Mouse (Mus musculus): ENCODE results near the gene Zdhhc13. TPM values are rescaled to one million over a fixed set of nuclear protein-coding genes. Genes with fewer than 3 reads are reported as not detected.

Zdhhc13 gene
- total RNA-seq, 2 experiments from 2014 or later: 28.1 to 28.5 TPM

DNA sequence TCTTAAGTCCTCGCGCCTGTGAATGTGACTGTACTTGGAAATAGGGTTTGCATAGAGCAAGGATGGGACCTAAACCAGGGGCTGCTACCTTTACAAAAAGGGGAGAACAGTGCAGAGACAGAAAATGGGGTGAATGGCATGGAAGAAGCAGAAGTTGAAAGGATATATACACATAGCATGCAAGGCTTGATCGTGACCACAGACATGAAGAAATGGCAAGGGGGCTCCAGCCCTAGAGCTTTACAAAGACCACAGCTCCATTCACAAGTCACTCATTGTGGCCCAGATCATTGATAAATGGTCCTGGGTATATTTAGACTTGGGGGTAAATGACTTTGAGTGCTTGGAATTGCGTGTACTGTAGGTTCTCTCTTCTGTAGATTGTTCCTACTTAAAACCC is 6.4 kb upstream of the Zdhhc13 start:
- DNase-seq (ENCODE audit: low spot score in 2 of 2): no peak

- DNase-seq (ENCODE audit: low spot score in 2 of 2): no peak
Observed at GRCm38 (mm10) chr7:48784773-48785523, 3.9 kb upstream of the Zdhhc13 start.

- DNase-seq (ENCODE audit: low spot score in 2 of 2): peak in 1 of 2 experiments; percentile 33
Observed at GRCm38 (mm10) chr7:48788348-48788747, 455 bp upstream of the Zdhhc13 start.

DNA sequence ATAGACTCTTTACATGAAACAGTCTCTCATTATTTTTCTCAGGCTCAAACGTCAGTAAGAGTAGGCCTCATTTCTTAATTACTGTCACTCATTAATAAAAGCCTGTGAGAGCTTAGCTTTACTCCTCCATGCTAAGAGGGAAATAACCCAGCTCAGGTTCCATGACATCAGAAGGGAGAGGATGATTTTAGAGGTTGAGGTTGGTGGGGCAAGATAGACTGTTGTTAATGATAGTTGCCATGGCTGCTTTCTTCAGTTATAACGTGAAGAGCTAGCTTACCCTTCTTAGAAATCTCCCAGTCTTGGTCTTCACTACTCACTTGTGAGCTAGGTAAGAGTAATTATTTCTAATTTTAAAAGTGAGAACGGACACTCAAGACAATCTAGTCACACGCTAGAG is 1.3 kb downstream of the Zdhhc13 start:
- DNase-seq (ENCODE audit: low spot score in 2 of 2): no peak

DNA sequence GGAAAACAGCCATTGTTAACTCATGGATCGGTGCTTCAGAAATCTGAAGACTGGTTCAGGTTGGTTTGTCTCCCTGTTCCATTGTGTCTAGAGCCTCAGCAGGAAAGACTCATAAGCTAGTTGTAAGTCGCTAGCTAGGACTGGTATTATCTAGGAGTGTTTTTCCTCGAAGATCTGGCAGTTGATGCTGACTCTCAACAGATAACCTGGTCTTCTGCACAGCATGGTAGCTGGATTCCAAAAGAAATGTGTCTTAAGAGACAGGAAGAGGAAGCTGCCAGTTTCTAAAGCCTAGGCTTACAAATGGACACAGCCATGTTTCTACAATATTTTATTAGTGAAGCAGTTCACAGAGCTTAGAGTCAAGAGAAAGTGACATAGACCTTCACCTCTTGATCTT is 2.6 kb downstream of the Zdhhc13 start:
- no peak for DNase-seq (ENCODE audit: low spot score in 2 of 2)

DNA sequence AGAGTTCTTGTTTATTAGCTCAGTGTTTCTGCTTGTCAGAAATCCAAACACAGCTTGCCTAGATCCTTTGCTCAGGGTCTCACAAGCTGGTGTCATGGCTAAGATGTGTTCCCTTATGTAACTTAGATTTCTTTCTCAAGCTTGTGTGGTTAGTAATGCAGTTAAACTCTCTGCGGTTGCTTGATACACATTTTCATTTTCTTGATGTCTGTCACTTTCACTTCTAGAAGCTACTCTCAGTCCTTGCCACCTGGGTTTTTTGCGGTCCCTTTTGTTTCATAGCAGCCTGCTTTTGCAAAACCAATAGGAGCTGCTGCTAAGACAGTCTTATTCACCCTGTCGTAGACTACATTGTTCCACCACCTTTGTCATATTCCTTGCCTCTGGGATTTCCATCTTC is 6.3 kb downstream of the Zdhhc13 start:
- no peak for DNase-seq (ENCODE audit: low spot score in 2 of 2)

- no peak for DNase-seq (ENCODE audit: low spot score in 2 of 2)
Observed at GRCm38 (mm10) chr7:48803381-48803780, 14.6 kb downstream of the Zdhhc13 start.

DNA sequence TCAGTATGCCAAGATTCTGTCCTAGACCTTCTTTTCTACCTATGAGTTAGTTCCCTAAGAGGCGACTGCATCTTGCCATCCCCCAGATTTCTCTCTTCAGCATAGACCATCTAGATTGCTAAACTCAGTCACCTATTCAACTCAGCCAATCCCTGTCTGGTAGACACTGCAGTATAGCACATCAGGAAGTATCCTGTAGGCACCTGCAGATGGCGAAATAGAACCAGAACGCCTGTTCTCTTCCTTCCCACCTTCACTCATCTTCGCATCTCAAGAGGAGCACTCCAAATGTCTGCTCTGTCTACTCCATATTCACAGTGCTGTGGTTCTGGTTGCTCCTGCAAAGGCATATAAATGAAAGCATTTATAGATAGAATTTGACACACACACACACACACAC is 17.8 kb downstream of the Zdhhc13 start:
- no peak for DNase-seq (ENCODE audit: low spot score in 2 of 2)

DNA sequence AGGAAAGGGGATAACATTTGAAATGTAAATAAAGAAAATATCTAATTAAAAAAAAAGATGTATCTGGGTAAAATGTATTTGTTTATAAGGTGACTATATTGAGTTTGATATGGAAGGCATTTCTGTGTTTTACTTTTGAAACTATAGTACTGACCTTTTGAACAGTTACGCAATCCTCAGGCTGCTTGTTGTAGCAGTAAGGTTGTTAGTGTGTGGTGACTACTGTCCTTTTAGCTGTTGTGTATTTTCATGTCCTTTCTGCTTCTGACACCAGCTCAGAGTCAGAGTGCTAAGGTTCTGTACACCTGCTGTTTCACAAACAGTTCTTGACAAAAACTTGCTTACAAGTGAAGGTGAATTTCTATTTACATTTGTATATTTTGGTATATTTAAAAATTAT is 21.8 kb downstream of the Zdhhc13 start:
- no peak for DNase-seq (ENCODE audit: low spot score in 2 of 2)

- no peak for DNase-seq (ENCODE audit: low spot score in 2 of 2)
Observed at GRCm38 (mm10) chr7:48812358-48812757, 23.6 kb downstream of the Zdhhc13 start.

DNA sequence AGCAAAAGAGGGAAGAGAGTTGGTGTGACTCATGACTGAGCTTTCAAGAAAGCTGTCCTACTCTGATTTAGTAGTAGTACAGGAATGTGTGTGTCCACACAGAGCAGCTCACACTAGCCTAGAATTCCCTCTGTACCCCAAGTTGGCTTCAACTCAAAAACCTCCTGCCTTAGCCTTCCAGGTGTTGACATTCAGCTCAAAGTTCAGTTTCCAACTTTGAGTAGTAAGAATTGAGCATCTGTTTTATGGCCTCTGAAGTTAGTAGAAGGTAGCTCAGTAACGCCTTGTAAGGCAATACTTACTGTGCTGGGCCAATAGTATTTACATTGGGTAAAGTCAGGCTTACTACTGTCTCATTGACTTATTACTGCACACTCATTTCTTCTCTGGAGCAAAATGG is 24.8 kb downstream of the Zdhhc13 start:
- DNase-seq (ENCODE audit: low spot score in 2 of 2): no peak

- DNase-seq (ENCODE audit: low spot score in 2 of 2): no peak
Observed at GRCm38 (mm10) chr7:48821654-48822053, 32.9 kb downstream of the Zdhhc13 start.

GRCm38 (mm10) chr7:48823621-48824020 is 34.8 kb downstream of the Zdhhc13 start:
- no peak for DNase-seq (ENCODE audit: low spot score in 2 of 2)

DNA sequence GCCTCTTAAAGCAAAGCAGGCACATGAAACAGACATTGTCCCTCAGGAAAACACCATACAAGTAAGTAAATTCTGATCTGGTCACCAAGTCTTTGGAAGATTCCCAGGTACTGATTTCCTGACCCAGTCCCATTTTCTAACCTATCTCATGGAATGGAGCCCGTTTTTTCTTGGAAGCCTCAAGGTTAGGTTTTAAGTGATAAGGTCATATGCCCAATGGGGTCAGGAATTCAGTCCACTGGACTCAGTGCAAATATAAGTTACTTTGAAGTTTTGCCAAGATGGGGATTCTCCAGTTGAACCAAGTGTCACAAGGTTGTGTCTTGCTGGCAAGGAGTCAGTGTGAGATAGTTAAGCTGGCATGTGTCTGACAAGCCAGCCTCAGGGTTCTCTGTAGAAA is 35.9 kb downstream of the Zdhhc13 start:
- DNase-seq (ENCODE audit: low spot score in 2 of 2): no peak

DNA sequence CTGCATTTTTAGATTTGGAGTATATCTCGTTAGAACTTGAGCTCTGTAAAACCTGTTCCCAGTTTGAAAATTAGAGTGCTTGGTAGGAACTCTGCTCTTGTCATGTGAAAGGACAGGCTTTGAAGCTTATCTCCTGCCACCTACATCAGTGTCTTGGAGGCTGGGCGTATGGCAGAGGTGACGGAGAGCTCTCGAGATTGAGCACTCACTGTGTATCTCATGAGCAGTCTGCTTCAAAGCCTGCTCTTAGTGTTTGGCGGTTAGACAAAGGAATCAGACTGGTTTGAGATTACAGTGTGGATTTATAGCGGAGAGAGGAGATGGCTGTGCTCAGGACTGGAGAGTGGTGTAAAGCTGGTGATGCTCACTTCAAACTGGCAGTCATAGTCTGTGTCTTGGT is 36.4 kb downstream of the Zdhhc13 start:
- DNase-seq (ENCODE audit: low spot score in 2 of 2): no peak

GRCm38 (mm10) chr7:48829177-48829910 is 40.5 kb downstream of the Zdhhc13 start:
- no peak for DNase-seq (ENCODE audit: low spot score in 2 of 2)

DNA sequence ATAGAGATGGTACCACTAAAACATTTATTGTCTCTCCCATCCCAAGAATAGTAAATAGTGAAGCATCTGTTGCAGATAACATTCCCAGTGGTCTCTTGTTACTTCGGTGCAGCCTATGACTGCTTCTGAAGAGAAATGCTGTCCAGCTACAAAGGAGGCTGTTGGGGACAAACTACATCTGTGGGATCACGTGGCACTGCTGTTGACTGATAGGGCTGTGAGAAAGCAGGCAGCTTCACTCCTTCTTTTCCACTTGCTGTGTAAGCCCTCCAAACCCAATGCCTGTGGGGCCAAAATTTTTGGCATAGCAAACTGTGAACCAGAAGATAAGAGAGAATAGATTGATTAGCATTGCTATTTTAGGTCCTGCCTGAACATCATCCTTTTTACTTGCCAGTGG is 41.6 kb downstream of the Zdhhc13 start:
- no peak for DNase-seq (ENCODE audit: low spot score in 2 of 2)

GRCm38 (mm10) chr7:48832735-48833134 is 43.9 kb downstream of the Zdhhc13 start:
- no peak for DNase-seq (ENCODE audit: low spot score in 2 of 2)

DNA sequence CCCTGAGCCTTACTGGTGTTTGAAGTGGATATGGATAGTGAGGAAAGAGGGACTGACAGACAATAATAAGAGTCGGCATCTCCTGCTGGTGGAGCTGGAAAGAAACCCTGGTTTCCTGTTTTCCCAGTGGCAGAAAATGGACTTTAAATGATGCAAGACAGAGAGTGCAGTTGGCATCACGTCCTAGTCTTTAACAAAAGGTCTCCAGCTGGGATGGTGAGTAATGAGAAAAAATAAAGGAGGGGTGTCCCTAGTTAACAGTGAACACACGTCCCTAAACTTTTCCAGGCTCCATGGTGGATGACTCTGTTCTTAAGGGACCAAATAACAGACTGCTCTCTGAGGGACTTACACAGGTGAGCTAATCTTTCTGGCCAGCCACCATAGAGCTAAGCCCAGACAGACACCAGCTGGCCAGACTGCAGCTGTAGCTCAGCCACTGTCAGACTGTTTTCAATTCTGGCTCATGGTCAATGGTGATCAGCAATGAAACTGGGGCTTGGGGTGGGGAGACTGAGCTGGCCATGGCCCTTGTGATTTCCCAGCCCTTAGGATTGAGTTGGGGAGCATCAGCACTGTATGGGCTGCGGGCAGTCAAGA is 45.7 kb downstream of the Zdhhc13 start:
- DNase-seq (ENCODE audit: low spot score in 2 of 2): no peak

GRCm38 (mm10) chr7:48834989-48835626 is 46.3 kb downstream of the Zdhhc13 start:
- no peak for DNase-seq (ENCODE audit: low spot score in 2 of 2)

- no peak for DNase-seq (ENCODE audit: low spot score in 2 of 2)
Observed at GRCm38 (mm10) chr7:48836949-48837348, 48.1 kb downstream of the Zdhhc13 start.

GRCm38 (mm10) chr7:48838434-48838833 is 49.6 kb downstream of the Zdhhc13 start:
- no peak for DNase-seq (ENCODE audit: low spot score in 2 of 2)

All from layer of hippocampus, postnatal 14 days (tissue).